Mouse (Mus musculus): ENCODE data around the gene Fabp7.

DNA sequence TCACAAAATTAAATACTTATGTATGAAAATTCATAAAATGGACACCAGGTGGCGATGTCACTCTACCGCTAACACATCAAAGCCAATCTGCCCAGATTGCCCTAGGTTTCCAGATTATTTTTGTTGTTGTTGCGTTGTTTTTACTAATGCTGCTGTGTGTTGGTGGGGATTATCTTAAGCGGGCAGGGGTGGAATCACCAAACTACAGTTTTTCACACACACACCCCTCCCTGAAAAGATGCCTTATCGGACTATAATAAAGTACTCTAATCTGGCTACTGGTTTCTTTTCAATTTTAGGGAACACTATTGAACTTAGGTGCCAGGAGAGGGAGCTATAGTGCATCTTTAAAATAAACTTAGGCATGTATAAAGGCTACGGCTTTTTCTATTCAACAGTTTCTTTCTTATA, 41.1 kb upstream of the Fabp7 start:
- TF ChIP-seq CTCF (IDR thresholded peaks at IDR 0.05) (peak; percentile 83), EP300 (IDR thresholded peaks at IDR 0.05) (no peak)

All from lung, postnatal 0 days (tissue).